Mouse (Mus musculus): ENCODE measurements around the gene Gstm7. TPM values are rescaled to one million over a fixed set of nuclear protein-coding genes. Genes with fewer than 3 reads are reported as not detected.

The Gstm7 gene
- polyA plus RNA-seq, 1 experiment from 2014 or later, result 39.2 TPM

DNA sequence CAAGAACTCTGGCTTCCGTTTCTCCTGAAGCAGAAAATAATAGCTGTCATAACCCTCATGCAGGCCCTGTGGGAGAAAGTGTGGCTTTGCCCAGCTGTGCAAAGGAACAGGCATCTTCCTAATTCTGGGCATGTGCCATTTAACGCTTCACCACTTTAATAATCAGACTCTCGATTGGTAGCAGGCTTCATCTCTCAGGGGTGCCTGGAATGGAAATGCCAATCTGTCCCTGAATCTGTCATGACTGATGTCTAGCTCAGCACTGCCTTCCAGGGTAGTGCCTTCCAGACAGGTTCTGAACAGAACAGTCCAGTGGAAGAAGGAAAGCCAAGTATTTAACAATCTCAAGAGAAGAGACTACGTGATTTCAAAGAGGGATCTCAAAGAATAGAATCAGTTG, 9.6 kb upstream of the Gstm7 start:
- 81% methylated on average over 4 of the region's 4 CpGs for WGBS (ENCODE audit: insufficient replicate concordance)
- no peak for TF ChIP-seq EP300 (IDR thresholded peaks at IDR 0.05; ENCODE audit: low read depth)
- no peak for TF ChIP-seq CTCF (IDR thresholded peaks at IDR 0.05; ENCODE audit: low read depth)
- no peak for DNase-seq
- no peak overlapping the region for H3K4me2 ChIP-seq (ENCODE audit: low read depth, low read length)
- no peak overlapping the region for H3K9ac ChIP-seq (replicated peaks)
- H3K36me3 ChIP-seq (replicated peaks; ENCODE audit: insufficient read depth, low read length), result no peaks in the 10 kb centered on the region
- no peaks in the 10 kb centered on the region for H3K27me3 ChIP-seq (ENCODE audit: insufficient read depth, low read length)
- peaks cover 3% of the 10 kb centered on the region; the same call in 1 of the 2 replicates for H3K4me1 ChIP-seq (ENCODE audit: insufficient read depth)
- no peak overlapping the region for H3K4me3 ChIP-seq (ENCODE audit: low read depth, low read length)
- no peak for ATAC-seq
- H3K27ac ChIP-seq (ENCODE audit: low read depth), result no peak overlapping the region
- H3K9me3 ChIP-seq (ENCODE audit: low read length), result no peaks in the 10 kb centered on the region

DNA sequence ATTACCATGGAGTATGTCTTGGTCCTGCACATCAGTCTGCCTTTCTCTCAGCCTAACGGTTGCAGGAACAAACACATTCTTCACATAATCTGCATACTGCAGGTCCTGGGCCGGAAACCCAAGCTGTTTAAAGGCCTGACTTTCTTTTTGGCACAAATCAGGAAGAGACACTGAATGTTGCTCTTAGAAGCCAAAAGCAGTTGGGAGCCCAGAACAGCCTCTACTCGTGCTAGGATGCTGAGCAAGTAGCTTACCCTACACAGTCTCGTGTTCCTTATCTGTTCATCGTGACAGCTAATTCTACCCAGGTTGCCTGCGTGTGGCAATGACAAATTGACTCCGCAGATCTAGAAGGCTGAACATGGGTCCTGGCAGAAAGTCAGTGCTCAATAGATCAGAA, 8.9 kb upstream of the Gstm7 start:
- Histone ChIP-seq H3K27me3 (ENCODE audit: insufficient read depth, low read length) (no peaks in the 10 kb centered on the region), H3K27ac (ENCODE audit: low read depth) (no peak overlapping the region), H3K9ac (replicated peaks) (no peak overlapping the region), H3K36me3 (replicated peaks; ENCODE audit: insufficient read depth, low read length) (no peaks in the 10 kb centered on the region), H3K9me3 (ENCODE audit: low read length) (no peaks in the 10 kb centered on the region), H3K4me3 (ENCODE audit: low read depth, low read length) (no peak overlapping the region), H3K4me1 (ENCODE audit: insufficient read depth) (peaks cover 3% of the 10 kb centered on the region; the same call in 1 of the 2 replicates), H3K4me2 (ENCODE audit: low read depth, low read length) (no peak overlapping the region)
- WGBS (ENCODE audit: insufficient replicate concordance), result 72% methylated on average over 7 of the region's 7 CpGs
- DNase-seq, result no peak
- no peak for TF ChIP-seq CTCF (IDR thresholded peaks at IDR 0.05; ENCODE audit: low read depth)
- no peak for TF ChIP-seq EP300 (IDR thresholded peaks at IDR 0.05; ENCODE audit: low read depth)
- ATAC-seq, result no peak

DNA sequence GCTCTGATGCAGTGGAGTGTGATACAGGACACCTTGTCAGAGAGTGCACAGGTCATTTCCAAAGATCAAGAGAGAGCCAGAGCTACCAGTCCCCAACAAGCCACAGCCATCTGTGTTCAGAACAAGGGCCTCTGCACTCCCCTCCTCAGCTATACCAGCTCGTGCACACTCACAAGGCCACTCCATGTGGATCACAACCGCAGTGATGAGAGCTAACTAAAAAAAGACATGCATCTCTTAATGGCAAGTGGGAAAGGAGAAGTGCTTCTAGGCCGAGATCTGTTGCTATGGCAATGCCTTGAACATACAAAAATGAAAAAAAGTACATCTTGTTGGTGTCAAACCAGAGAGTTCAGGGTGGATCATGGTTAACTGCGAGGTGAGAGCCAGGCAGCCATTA, 8.2 kb upstream of the Gstm7 start:
- no peak overlapping the region for H3K4me3 ChIP-seq (ENCODE audit: low read depth, low read length)
- TF ChIP-seq CTCF (IDR thresholded peaks at IDR 0.05; ENCODE audit: low read depth) (no peak), EP300 (IDR thresholded peaks at IDR 0.05; ENCODE audit: low read depth) (no peak)
- no peaks in the 10 kb centered on the region for H3K36me3 ChIP-seq (replicated peaks; ENCODE audit: insufficient read depth, low read length)
- no peak overlapping the region for H3K27ac ChIP-seq (ENCODE audit: low read depth)
- no peak overlapping the region for H3K9ac ChIP-seq (replicated peaks)
- no peaks in the 10 kb centered on the region for H3K9me3 ChIP-seq (ENCODE audit: low read length)
- H3K27me3 ChIP-seq (ENCODE audit: insufficient read depth, low read length), result no peaks in the 10 kb centered on the region
- H3K4me2 ChIP-seq (ENCODE audit: low read depth, low read length), result no peak overlapping the region
- no peak for DNase-seq
- ATAC-seq, result no peak
- peaks cover 3% of the 10 kb centered on the region; the same call in 1 of the 2 replicates for H3K4me1 ChIP-seq (ENCODE audit: insufficient read depth)
- WGBS (ENCODE audit: insufficient replicate concordance), result 49% methylated on average over 4 of the region's 4 CpGs

DNA sequence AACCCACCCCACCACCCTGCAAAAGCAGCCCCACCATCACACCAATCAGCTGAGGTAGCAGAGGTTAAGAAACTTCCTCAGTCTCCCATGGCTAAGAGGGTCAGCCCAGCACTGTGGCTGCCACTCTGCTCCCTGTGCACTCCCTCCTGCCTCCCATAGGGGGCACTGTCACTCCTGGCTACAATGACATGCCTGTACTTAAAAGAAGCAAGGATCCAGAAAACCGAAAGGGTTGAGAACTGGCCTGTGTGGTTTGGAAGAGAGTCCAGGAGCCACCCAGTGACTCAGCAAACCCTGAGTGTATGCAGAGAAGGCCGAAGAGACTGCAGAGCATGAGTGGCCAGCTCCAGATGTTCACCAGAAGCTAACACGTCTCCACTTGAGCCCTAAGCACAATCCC, 7.8 kb upstream of the Gstm7 start:
- 24% methylated on average over 3 of the region's 3 CpGs for WGBS (ENCODE audit: insufficient replicate concordance)
- no peak overlapping the region for H3K27ac ChIP-seq (ENCODE audit: low read depth)
- H3K27me3 ChIP-seq (ENCODE audit: insufficient read depth, low read length), result no peaks in the 10 kb centered on the region
- peaks cover 3% of the 10 kb centered on the region; the same call in 1 of the 2 replicates for H3K4me1 ChIP-seq (ENCODE audit: insufficient read depth)
- peak; percentile 63 for DNase-seq
- peak overlapping the region; percentile 21; the same call in 1 of the 2 replicates for H3K9ac ChIP-seq (replicated peaks)
- no peak for TF ChIP-seq EP300 (IDR thresholded peaks at IDR 0.05; ENCODE audit: low read depth)
- TF ChIP-seq CTCF (IDR thresholded peaks at IDR 0.05; ENCODE audit: low read depth), result peak; percentile 90
- peak; percentile 35; the same call in 1 of the 2 replicates for ATAC-seq
- no peaks in the 10 kb centered on the region for H3K9me3 ChIP-seq (ENCODE audit: low read length)
- H3K4me3 ChIP-seq (ENCODE audit: low read depth, low read length), result no peak overlapping the region
- no peak overlapping the region for H3K4me2 ChIP-seq (ENCODE audit: low read depth, low read length)
- no peaks in the 10 kb centered on the region for H3K36me3 ChIP-seq (replicated peaks; ENCODE audit: insufficient read depth, low read length)

DNA sequence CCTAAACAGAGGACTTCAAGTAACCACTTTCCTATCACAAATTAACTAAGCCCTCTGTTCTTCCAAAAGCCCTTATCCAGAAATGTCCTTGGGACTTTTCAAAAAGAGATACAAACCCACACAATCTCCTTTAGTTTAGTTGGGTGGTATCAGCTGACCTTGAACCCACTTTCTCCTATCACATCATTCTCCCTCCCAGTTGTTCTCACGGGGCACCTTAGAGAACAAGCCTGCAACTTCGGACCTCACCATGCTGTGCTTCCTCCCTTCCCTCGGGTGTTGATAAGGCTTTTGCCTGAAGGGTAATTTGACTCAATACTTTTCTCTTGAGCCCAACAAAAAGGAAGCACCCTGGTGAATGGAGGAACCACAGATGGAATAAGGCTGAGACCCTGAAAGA, 4.3 kb upstream of the Gstm7 start:
- H3K9me3 ChIP-seq (ENCODE audit: low read length), result no peaks in the 10 kb centered on the region
- 26% methylated on average over 3 of the region's 3 CpGs for WGBS (ENCODE audit: insufficient replicate concordance)
- DNase-seq (no peak), ATAC-seq (no peak)
- no peak overlapping the region for H3K9ac ChIP-seq (replicated peaks)
- H3K4me2 ChIP-seq (ENCODE audit: low read depth, low read length), result no peak overlapping the region
- H3K27me3 ChIP-seq (ENCODE audit: insufficient read depth, low read length), result no peaks in the 10 kb centered on the region
- no peak overlapping the region for H3K4me3 ChIP-seq (ENCODE audit: low read depth, low read length)
- no peak for TF ChIP-seq CTCF (IDR thresholded peaks at IDR 0.05; ENCODE audit: low read depth)
- no peak for TF ChIP-seq EP300 (IDR thresholded peaks at IDR 0.05; ENCODE audit: low read depth)
- no peaks in the 10 kb centered on the region for H3K36me3 ChIP-seq (replicated peaks; ENCODE audit: insufficient read depth, low read length)
- peaks cover 11% of the 10 kb centered on the region for H3K4me1 ChIP-seq (ENCODE audit: insufficient read depth)
- no peak overlapping the region for H3K27ac ChIP-seq (ENCODE audit: low read depth)

DNA sequence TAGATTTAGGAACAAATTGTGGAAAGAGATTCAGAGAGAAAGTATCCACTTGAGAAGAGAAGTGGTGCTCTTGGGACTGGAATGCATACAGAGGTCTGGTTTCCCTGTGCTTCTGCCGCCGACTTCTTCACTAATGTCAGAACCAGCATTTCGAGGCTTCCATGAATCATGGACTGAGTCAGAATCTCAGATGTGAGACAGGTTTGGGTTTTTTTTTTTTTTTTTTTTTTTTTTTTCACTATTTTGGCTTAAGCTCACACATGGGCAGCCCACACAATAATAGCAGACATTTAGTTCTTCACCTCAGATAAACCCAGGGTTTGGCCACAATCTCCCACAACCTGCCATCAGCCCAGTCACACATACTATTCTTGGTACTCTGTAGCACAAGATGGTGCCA, 3.7 kb upstream of the Gstm7 start:
- Histone ChIP-seq H3K27ac (ENCODE audit: low read depth) (no peak overlapping the region), H3K9me3 (ENCODE audit: low read length) (no peaks in the 10 kb centered on the region), H3K27me3 (ENCODE audit: insufficient read depth, low read length) (no peaks in the 10 kb centered on the region), H3K4me2 (ENCODE audit: low read depth, low read length) (no peak overlapping the region), H3K9ac (replicated peaks) (no peak overlapping the region), H3K4me1 (ENCODE audit: insufficient read depth) (peaks cover 15% of the 10 kb centered on the region), H3K36me3 (replicated peaks; ENCODE audit: insufficient read depth, low read length) (no peaks in the 10 kb centered on the region), H3K4me3 (ENCODE audit: low read depth, low read length) (no peak overlapping the region)
- TF ChIP-seq CTCF (IDR thresholded peaks at IDR 0.05; ENCODE audit: low read depth) (no peak), EP300 (IDR thresholded peaks at IDR 0.05; ENCODE audit: low read depth) (no peak)
- DNase-seq (no peak), ATAC-seq (no peak)
- WGBS (ENCODE audit: insufficient replicate concordance), result 74% methylated on average over 3 of the region's 3 CpGs

DNA sequence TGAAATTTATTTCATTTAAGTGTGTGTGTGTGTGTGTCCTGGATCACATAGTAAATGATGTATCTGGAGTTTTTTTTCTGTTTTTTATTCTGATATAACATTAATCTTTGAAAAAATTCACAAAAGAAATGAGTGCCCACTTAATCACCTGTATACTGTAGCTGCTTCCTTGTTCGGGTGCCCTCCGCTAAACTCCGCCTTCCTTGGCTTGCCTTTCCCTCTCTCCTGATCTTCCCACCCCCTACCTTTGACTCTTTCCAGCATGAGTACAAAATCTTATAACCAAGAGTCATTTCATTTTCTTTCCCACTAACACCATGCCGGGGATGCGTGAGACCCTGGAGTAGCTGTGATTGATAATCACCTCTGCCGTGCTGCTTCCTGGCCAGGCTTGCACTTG, 511 bp upstream of the Gstm7 start:
- WGBS (ENCODE audit: insufficient replicate concordance), result 74% methylated on average over 6 of the region's 6 CpGs
- DNase-seq (no peak), ATAC-seq (0 out of 2 replicates have a peak, but pooled peaks have one; percentile 14)
- Histone ChIP-seq H3K4me1 (ENCODE audit: insufficient read depth) (peaks cover 13% of the 10 kb centered on the region), H3K27ac (ENCODE audit: low read depth) (peak overlapping the region; percentile 86), H3K4me2 (ENCODE audit: low read depth, low read length) (no peak overlapping the region), H3K4me3 (ENCODE audit: low read depth, low read length) (no peak overlapping the region), H3K36me3 (replicated peaks; ENCODE audit: insufficient read depth, low read length) (no peaks in the 10 kb centered on the region), H3K9ac (replicated peaks) (0 out of 2 replicates have a peak overlapping the region, but pooled peaks have one; percentile 26), H3K27me3 (ENCODE audit: insufficient read depth, low read length) (no peaks in the 10 kb centered on the region), H3K9me3 (ENCODE audit: low read length) (no peaks in the 10 kb centered on the region)
- TF ChIP-seq CTCF (IDR thresholded peaks at IDR 0.05; ENCODE audit: low read depth) (no peak), EP300 (IDR thresholded peaks at IDR 0.05; ENCODE audit: low read depth) (no peak)

Measured in liver, postnatal 0 days (tissue).